Mouse (Mus musculus) naive thymus-derived CD4-positive, alpha-beta T cell, adult 5 months (primary cell): ENCODE measurements around the gene Serpinb9e. TPM values are rescaled to one million over a fixed set of nuclear protein-coding genes. Genes with fewer than 3 reads are reported as not detected.

ENCODE experiments used
- polyA plus RNA-seq: library from polyadenylated mRNA; unstranded; fragments of 100-300 nt; shearing (Covaris generic); gene quantifications from one replicate; pipeline ENCODE4 v1.2.1, GENCODE M21; 2017

Serpinb9e gene
- not detected for polyA plus RNA-seq

GRCm38 (mm10) chr13:33249312-33249711, at the start of gene Serpinb9e:
Gene Serpinb9e (plus strand): TSS chr13:33249612.

Other genes starting within 250 kb of the Serpinb9e start
- 7.1 TPM for gene Serpinb9, start 246.4 kb upstream of the Serpinb9e start, polyA plus RNA-seq
- 0.17 TPM for gene Serpinb9b, start 222.2 kb upstream of the Serpinb9e start, polyA plus RNA-seq
- not detected for gene Serpinb1b, start 171.0 kb upstream of the Serpinb9e start, polyA plus RNA-seq
- gene Serpinb9c, start 89.9 kb upstream of the Serpinb9e start, polyA plus RNA-seq = not detected
- gene Serpinb9d, start 56.7 kb upstream of the Serpinb9e start, polyA plus RNA-seq = not detected
- gene Serpinb9f, start 74.5 kb downstream of the Serpinb9e start, polyA plus RNA-seq = not detected
- gene Gm11397, start 146.1 kb downstream of the Serpinb9e start, polyA plus RNA-seq = 0.27 TPM
- gene Serpinb9g, start 235.2 kb downstream of the Serpinb9e start, polyA plus RNA-seq = not detected